Mouse (Mus musculus): ENCODE data around the gene Cabp4.

DNA sequence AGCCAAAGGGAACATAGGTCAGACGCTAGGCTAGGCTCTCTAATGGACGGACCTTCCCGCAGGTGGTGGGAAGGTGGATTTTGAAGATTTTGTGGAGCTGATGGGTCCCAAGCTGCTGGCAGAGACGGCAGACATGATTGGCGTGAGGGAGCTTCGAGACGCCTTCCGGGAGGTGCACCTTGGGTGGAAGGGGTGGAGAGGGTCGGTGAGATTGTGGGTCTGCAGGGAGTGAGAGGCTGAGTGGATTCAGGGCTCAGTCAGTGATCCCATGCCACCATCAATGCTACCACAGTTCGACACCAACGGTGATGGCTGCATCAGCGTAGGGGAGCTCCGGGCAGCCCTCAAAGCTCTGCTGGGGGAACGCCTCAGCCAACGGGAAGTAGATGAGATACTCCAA, 57.7 kb downstream of the Cabp4 start:
- no peak for TF ChIP-seq MYOD1 (IDR thresholded peaks at IDR 0.05; ENCODE audit: control insufficient read depth in 1 of 3, insufficient read length in 2 of 3, low read depth in 2 of 3)
- no peak for TF ChIP-seq POLR2A (IDR thresholded peaks at IDR 0.05; ENCODE audit: insufficient read length, low read depth)
- TF ChIP-seq E2F4 (IDR thresholded peaks at IDR 0.05; ENCODE audit: insufficient read depth): no peak
- no peak for TF ChIP-seq POLR2AphosphoS2 (IDR thresholded peaks at IDR 0.05; ENCODE audit: insufficient read length, low read depth)
- TF ChIP-seq USF1 (IDR thresholded peaks at IDR 0.05; ENCODE audit: low read depth): no peak
- TF ChIP-seq REST (IDR thresholded peaks at IDR 0.05; ENCODE audit: insufficient read depth, insufficient read length): no peak
